Mouse (Mus musculus) brain, embryonic 14.5 days (tissue): ENCODE data around the gene Ptgir.

ENCODE experiments used
- CTCF ChIP-seq: fragments of 200-500 bp; IDR thresholded peaks from 2 replicates; pipeline ENCODE4 v1.5.1; 2012; ENCODE audit warnings: inconsistent platforms, mild to moderate bottlenecking, moderate library complexity, borderline replicate concordance; ENCODE audit not compliant: insufficient read depth, insufficient read length; ENCODE audit errors: extremely low read depth
- POLR2A ChIP-seq: fragments of 200-500 bp; IDR thresholded peaks from 2 replicates; pipeline ENCODE4 v1.6.1; 2012; ENCODE audit warnings: mild to moderate bottlenecking, inconsistent platforms, borderline replicate concordance; ENCODE audit not compliant: poor library complexity, insufficient read depth, insufficient read length, severe bottlenecking; ENCODE audit errors: extremely low read depth

- TF ChIP-seq POLR2A (peak; percentile 9; the same call in 1 of the 2 replicates), CTCF (no peak)
Measured at GRCm38 (mm10) chr7:16959539-16960187, 53.4 kb downstream of the Ptgir start, which contains the start of gene Pnmal1.
